In genomic region chr1:34290321-34290720, GRCm38 (mm10) we compare ENCODE assay signal across 12 mouse cellular contexts.
DNase-seq lines count a peak whose midpoint lies in the region; ATAC-seq lines count a peak whose summit lies in the region.
"Had no signal": no experiment of that assay in that cellular context is flagged by ENCODE, and none has a peak within 500 bp of the region (broad histone marks: within the 10 kb centered on the region; RNA-seq: fewer than 3 reads in every experiment).

No protein-coding gene starts in this region.

- H3K9me3 ChIP-seq in kidney, embryonic 14.5 days (ENCODE audit: control insufficient read depth, low read length), result no peaks in the 10 kb centered on the region
- no peaks in the 10 kb centered on the region for H3K9me3 ChIP-seq in embryonic facial prominence, embryonic 15.5 days (replicated peaks)
- no peaks in the 10 kb centered on the region for H3K9me3 ChIP-seq in heart, embryonic 13.5 days
- H3K9me3 ChIP-seq in liver, embryonic 16.5 days (replicated peaks; ENCODE audit: control insufficient read depth, low read length), result no peaks in the 10 kb centered on the region
- H3K9me3 ChIP-seq: neural tube, embryonic 13.5 days had no signal

- H3K4me2 ChIP-seq in kidney, embryonic 14.5 days (replicated peaks; ENCODE audit: low read depth, low read length), result no peak overlapping the region
- H3K4me2 ChIP-seq in embryonic facial prominence, embryonic 15.5 days (replicated peaks), result no peak overlapping the region
- no peak overlapping the region for H3K4me2 ChIP-seq in heart, embryonic 13.5 days
- H3K4me2 ChIP-seq in liver, embryonic 16.5 days (ENCODE audit: low read depth, low read length), result no peak overlapping the region
- H3K4me2 ChIP-seq: neural tube, embryonic 13.5 days had no signal

- no peaks in the 10 kb centered on the region for H3K4me1 ChIP-seq in kidney, embryonic 14.5 days (ENCODE audit: control insufficient read depth, insufficient read depth, low read length)
- H3K4me1 ChIP-seq in embryonic facial prominence, embryonic 15.5 days, result 0 out of 2 replicates have a peak, but pooled peaks cover 4% of the 10 kb centered on the region
- peaks cover 20% of the 10 kb centered on the region for H3K4me1 ChIP-seq in heart, embryonic 13.5 days
- peaks cover 10% of the 10 kb centered on the region for H3K4me1 ChIP-seq in liver, embryonic 16.5 days (ENCODE audit: control insufficient read depth, low read depth, low read length)
- H3K4me1 ChIP-seq: forebrain, embryonic 10.5 days; neural tube, embryonic 13.5 days had no signal

- H3K9ac ChIP-seq in kidney, embryonic 14.5 days (ENCODE audit: low read depth, low read length), result no peak overlapping the region
- H3K9ac ChIP-seq in embryonic facial prominence, embryonic 15.5 days, result no peak overlapping the region
- H3K9ac ChIP-seq in heart, embryonic 13.5 days, result no peak overlapping the region
- H3K9ac ChIP-seq in liver, embryonic 16.5 days (ENCODE audit: low read depth, low read length), result no peak overlapping the region
- H3K9ac ChIP-seq: neural tube, embryonic 13.5 days had no signal

- no peak overlapping the region for H3K4me3 ChIP-seq in kidney, embryonic 14.5 days (ENCODE audit: low read length)
- H3K4me3 ChIP-seq in embryonic facial prominence, embryonic 15.5 days (replicated peaks), result no peak overlapping the region
- H3K4me3 ChIP-seq in heart, embryonic 13.5 days, result no peak overlapping the region
- no peak overlapping the region for H3K4me3 ChIP-seq in liver, embryonic 16.5 days (ENCODE audit: low read depth, low read length)
- H3K4me3 ChIP-seq: forebrain, embryonic 10.5 days; neural tube, embryonic 13.5 days had no signal

- WGBS in kidney, embryonic 14.5 days, result 90% methylated on average over 12 of the region's 12 CpGs
- WGBS in embryonic facial prominence, embryonic 15.5 days, result 69% methylated on average over 12 of the region's 12 CpGs
- 57% methylated on average over 12 of the region's 12 CpGs for WGBS in heart, embryonic 13.5 days
- WGBS in liver, embryonic 16.5 days (ENCODE audit: insufficient replicate concordance), result 60% methylated on average over 12 of the region's 12 CpGs

- peaks cover 50% of the 10 kb centered on the region for H3K36me3 ChIP-seq in kidney, embryonic 14.5 days (ENCODE audit: control insufficient read depth, insufficient read depth, low read length)
- peaks cover 75% of the 10 kb centered on the region for H3K36me3 ChIP-seq in embryonic facial prominence, embryonic 15.5 days
- peaks cover 95% of the 10 kb centered on the region for H3K36me3 ChIP-seq in heart, embryonic 13.5 days
- H3K36me3 ChIP-seq in liver, embryonic 16.5 days (ENCODE audit: control insufficient read depth, insufficient read depth), result peaks cover 22% of the 10 kb centered on the region

- H3K27ac ChIP-seq in kidney, embryonic 14.5 days (ENCODE audit: low read depth, low read length), result no peak overlapping the region
- H3K27ac ChIP-seq in embryonic facial prominence, embryonic 15.5 days (replicated peaks), result no peak overlapping the region
- H3K27ac ChIP-seq in heart, embryonic 13.5 days (replicated peaks), result peak overlapping the region; percentile 70
- H3K27ac ChIP-seq in liver, embryonic 16.5 days (ENCODE audit: low read length), result no peak overlapping the region; the same call in 1 of the 2 replicates
- H3K27ac ChIP-seq: forebrain, embryonic 10.5 days; neural tube, embryonic 13.5 days had no signal

- no peak for ATAC-seq in kidney, embryonic 14.5 days (ENCODE audit: low FRiP score, low TSS enrichment)
- peak; percentile 63; the same call in 1 of the 2 replicates for ATAC-seq in embryonic facial prominence, embryonic 15.5 days (ENCODE audit: insufficient number of reproducible peaks, low FRiP score, low TSS enrichment, low read depth)
- no peak for ATAC-seq in heart, embryonic 13.5 days (ENCODE audit: extremely low read depth, insufficient number of reproducible peaks, low FRiP score, low TSS enrichment)
- ATAC-seq in liver, embryonic 16.5 days (ENCODE audit: low read depth), result peak; percentile 72

- no peaks in the 10 kb centered on the region for H3K27me3 ChIP-seq in kidney, embryonic 14.5 days (ENCODE audit: control insufficient read depth, insufficient read depth, low read length)
- H3K27me3 ChIP-seq in embryonic facial prominence, embryonic 15.5 days, result no peaks in the 10 kb centered on the region
- H3K27me3 ChIP-seq in heart, embryonic 13.5 days (replicated peaks), result no peaks in the 10 kb centered on the region
- H3K27me3 ChIP-seq in liver, embryonic 16.5 days (ENCODE audit: control insufficient read depth, insufficient read depth, low read depth, low read length), result no peaks in the 10 kb centered on the region
- H3K27me3 ChIP-seq: CH12.LX; neural tube, embryonic 13.5 days had no signal

- DNase-seq in kidney, postnatal 10 days, result peak; percentile 65
- DNase-seq in retina, postnatal 1 day, result no peak
- no peak for DNase-seq in neural tube, embryonic 10.5 days (ENCODE audit: extremely low spot score, low spot score)
- DNase-seq in thymus, adult 18-20 months, result no peak
- DNase-seq: cerebellum, adult 18-20 months had no signal

Comparison
In these comparisons a context has a peak if more than half of its experiments do, and no peak if none do; other contexts are left out.
1. ATAC-seq: peak in embryonic facial prominence, embryonic 15.5 days (single experiment) and liver, embryonic 16.5 days (single experiment); none in kidney, embryonic 14.5 days (single experiment) and heart, embryonic 13.5 days (single experiment).